Mouse (Mus musculus) gastrocnemius, postnatal 4 days (tissue): ENCODE measurements around the gene F13a1. TPM values are rescaled to one million over a fixed set of nuclear protein-coding genes. Genes with fewer than 3 reads are reported as not detected.

ENCODE experiments used
- DNase-seq, 2 experiments: peaks; one replicate each; pipeline ENCODE4 v3.0.0; 2021 to 2022; ENCODE audit warnings: low spot score in 2 of 2, mixed read lengths in 2 of 2
- long read RNA-seq, 2 experiments: library from polyadenylated mRNA; stranded (forward); transcript quantifications; one replicate each; pipeline ENCODE4 v2.0.0; 2021
- total RNA-seq, 2 experiments: library from RNA; stranded (reverse); gene quantifications; 2 replicates each; pipeline ENCODE4 v1.2.3; 2021

The F13a1 gene
- total RNA-seq, result 10 to 100 TPM; 32.0 to 40.7 TPM
- long read RNA-seq, experiment 1, transcript F13a1-201 (15 exons, 3,952 nt), result major isoform, 19 of 27 reads
- long read RNA-seq, experiment 1, partial matches to known transcripts, result 2 of 27 reads
- long read RNA-seq, experiment 1, other reads (novel, unspliced or antisense), result 5 of 27 reads
- long read RNA-seq, experiment 2, transcript F13a1-201 (15 exons, 3,952 nt), result major isoform, 24 of 31 reads
- long read RNA-seq, experiment 2, partial matches to known transcripts, result 4 of 31 reads
- long read RNA-seq, experiment 2, other reads (novel, unspliced or antisense), result 3 of 31 reads

DNA sequence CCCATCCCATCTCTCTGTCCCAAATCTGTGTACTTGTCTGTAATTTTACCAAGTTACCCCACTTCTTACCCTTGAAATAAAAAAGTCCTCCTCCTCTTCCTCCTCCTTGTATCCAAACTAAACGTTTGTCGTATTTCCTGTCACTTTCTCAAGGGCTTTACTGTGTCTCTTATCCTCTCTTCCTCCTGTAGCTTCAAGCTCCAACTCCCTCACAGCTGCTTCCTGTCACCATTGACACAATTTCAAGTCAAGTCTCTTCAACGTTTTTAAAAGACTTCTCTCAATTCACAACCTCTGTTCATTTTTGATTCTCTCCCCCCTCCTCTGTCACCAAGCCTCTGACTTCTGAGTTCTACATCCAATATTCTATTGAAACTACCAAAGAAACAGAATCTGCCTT, at the start of gene F13a1:
Gene F13a1 (minus strand): TSS at position 119 of the 400 bp plus-strand sequence.
- no peak for DNase-seq

DNA sequence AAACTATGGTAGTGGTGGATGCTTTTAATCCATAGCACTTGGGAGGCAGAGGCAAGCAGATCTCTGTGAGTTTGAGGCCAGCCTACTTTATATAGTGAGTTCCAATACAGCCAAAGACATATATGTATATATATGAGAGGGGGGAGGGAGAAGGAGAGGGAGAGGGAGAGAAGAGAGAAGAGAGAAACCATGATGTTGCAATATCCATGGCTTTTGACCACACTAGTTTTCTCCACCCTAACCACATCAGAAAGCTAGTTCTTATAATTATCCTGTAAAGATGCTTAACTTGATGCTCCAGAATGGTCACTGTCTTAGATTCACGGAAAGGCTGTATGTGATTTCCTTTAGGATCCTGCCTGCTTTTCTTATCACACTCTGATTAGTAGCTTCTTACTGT, 41.6 kb upstream of the F13a1 start:
- no peak for DNase-seq

DNA sequence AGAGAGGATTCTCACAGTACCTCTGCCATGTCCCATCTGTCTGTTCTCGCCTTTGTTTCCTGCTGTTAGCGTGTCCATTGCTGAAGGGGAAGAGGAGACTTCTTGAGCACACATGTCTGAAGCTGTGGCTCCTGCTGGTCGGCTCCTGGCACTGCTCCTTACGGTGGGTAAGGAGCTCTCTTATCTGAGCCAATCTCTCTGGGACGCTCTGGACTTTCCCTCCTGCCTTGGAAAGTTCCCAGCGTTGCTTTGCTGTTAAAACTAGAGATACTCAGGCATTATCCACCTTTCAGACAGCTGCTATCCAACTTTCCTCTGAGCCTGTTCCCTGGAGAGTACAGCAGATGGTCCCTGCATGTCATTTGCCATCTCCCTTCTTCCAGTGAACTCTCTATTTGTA, 39.1 kb upstream of the F13a1 start:
- no peak for DNase-seq

GRCm38 (mm10) chr13:37081506-37082241, 31.6 kb upstream of the F13a1 start:
- no peak for DNase-seq

- DNase-seq, result no peak
Observed at GRCm38 (mm10) chr13:37071390-37071789, 21.3 kb upstream of the F13a1 start.

- DNase-seq, result no peak
Observed at GRCm38 (mm10) chr13:37070824-37071223, 20.8 kb upstream of the F13a1 start.

GRCm38 (mm10) chr13:37060810-37061209, 10.8 kb upstream of the F13a1 start:
- no peak for DNase-seq

DNA sequence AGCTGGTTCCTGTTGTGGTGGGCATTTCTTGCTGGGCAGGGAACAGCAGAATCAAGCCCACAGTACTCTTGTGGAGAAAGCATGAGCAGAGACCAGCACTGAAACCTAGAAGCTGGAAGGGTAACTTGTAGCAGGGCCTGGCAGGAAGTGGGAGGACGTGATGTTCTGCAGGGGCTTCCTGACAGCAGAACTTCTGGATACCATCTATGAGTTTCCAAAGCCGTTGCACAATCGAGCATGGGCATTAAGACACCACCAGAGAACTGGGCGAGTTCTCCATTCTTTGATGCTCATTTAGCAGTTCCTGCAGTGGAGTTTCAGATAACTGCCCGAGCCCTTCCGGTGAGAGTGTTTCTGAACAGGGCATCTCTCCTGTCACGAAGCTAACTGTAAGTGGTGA, 6.6 kb upstream of the F13a1 start:
- no peak for DNase-seq

DNA sequence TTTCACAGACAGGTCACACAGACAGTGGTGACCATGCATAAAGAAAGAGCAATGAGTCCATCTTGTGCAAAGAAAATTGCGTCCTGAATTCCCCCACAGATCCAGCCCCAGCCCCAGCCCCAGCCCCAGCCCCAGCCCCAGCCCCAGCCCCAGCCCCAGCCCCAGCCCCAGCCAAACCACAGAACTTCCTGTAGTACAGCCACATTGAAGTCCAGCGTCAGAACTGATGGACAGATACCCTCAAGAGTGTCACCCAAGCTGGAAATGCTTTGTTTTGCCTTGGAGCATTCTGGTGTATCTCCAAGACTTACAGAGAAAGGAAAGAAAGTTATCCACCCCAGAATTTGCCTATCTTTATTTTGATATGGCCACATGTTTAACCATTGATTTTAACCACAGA, 413 bp downstream of the F13a1 start:
- DNase-seq, result no peak

DNA sequence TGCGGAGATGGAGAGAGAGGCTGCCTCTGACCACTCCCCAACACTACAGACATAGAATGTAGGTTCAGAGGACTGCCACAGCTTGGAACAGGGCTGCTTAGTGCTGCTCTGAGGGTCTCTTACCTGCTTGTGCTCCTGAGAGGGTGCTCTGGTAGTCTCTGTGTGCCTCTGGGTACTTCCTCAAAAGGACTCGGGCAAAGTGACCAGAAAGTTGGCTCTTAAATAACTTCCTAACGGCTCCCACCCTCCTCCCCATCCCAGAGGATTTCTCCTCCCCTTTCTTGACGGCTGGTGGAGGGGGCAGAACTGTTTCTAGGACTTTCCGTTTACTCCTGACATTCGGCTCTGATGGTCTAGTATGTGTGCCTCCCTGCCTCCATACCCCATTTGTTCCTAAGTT, 1.0 kb downstream of the F13a1 start:
- DNase-seq, result no peak

- DNase-seq, result no peak
Observed at GRCm38 (mm10) chr13:37045005-37045404, 5.0 kb downstream of the F13a1 start.

GRCm38 (mm10) chr13:37034745-37035144, 15.3 kb downstream of the F13a1 start:
- DNase-seq, result no peak

GRCm38 (mm10) chr13:37025996-37026579, 24.0 kb downstream of the F13a1 start:
- DNase-seq, result no peak

DNA sequence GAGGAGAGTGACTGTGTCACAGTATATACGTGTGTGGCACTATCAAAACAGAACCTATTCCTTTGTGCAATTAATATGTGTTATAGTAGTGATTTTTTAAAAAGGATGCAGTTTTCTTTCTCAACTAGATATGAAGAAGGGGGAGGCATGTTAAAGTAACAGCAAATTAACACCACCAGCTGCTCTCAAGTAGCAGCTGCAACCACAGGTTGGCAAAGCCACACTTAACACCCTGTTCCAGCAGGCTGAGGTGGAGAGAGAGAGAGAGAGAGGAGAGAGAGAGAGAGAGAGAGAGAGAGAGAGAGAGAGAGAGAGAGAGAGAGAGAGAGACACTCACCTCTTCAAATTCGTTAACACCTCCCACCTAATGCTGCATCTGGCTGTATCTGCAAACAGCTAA, 28.5 kb downstream of the F13a1 start:
- no peak for DNase-seq

DNA sequence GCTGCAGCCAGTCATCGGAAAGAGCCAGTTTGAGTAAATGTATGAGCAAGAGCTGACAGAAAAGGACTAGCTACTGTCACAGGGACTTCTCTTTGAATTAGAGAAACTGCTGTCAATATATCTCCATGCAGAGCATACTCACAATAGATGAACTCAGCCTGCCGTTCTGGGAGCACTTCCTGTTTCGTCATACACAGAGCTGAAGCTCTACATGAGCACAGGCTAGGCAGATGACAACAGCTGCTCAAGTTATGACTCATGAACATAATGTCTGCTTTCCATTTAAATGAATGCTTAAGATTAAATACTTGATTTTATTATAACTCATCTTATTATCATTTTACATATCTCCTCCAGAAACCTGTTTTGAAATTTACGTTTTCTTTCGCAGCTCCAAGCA, 39.3 kb downstream of the F13a1 start:
- no peak for DNase-seq

- no peak for DNase-seq
Observed at GRCm38 (mm10) chr13:37006224-37006623, 43.8 kb downstream of the F13a1 start.

- no peak for DNase-seq
Observed at GRCm38 (mm10) chr13:36999210-36999705, 50.8 kb downstream of the F13a1 start.

DNA sequence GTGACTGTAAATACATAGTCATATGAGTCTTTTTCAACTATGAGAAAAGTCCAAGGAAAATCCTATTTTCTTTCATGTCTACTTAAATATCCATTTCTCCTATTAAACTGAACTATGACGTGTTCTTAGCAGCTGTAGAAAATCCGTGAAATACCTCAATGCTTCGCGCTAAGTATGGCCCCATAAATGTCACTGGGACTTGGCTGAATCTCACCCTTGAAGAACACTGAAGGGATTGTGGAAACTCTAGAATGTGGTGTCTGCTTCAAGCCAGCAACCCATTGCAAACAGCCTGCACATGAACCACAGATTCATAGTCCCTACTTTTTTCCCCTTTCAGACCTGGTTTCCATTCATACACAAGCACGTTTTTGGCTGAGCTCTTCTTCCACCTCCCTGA, 56.5 kb downstream of the F13a1 start:
- no peak for DNase-seq

GRCm38 (mm10) chr13:36988392-36988791, 61.7 kb downstream of the F13a1 start:
- DNase-seq, result no peak

DNA sequence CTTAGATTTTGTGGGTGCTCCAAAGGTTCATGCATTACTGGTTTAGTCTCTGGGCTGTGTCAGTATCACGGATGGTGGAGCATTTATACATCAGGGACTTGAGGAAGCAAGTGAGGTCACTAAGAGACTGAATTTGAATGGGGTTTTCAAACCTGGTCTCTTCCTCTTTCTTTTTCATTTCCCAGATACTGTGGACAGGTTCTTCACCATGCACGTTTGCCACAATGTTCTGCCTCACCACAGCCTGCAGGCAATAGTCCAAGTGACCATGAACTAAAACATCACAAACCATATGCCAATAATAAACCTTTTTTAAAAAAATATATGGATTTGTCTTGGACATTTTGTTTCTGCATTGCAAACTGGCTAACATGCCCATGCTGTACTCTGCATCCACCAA, 77.0 kb downstream of the F13a1 start:
- no peak for DNase-seq

GRCm38 (mm10) chr13:36972226-36972625, 77.8 kb downstream of the F13a1 start:
- no peak for DNase-seq

DNA sequence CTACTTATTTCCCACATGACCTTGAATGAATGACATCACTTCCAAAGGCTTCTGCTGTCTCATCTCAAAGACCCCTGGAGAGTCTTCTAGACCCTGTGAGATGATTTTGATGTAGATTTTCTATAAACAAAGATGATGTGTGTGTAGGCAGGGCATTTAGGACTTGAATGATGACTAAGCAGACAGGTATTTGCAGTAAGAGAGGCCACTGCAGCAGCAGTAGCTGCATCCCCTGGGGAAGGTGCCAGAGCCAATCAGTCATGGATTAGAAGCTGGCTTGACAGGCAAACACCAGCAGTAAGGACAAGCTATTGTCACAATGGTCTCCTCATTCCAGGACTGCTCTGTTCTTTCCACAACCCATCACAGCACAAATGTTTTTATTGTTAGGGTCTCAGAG, 87.1 kb downstream of the F13a1 start:
- no peak for DNase-seq
